Comparison of ENCODE assay signal across 11 mouse cellular contexts in genomic region chr13:6736984-6737566, GRCm38 (mm10).
A peak's percentile ranks its signal among the peaks of the same experiment; 100 is the strongest.
DNase-seq lines count a peak whose midpoint lies in the region; TF ChIP-seq lines count a peak whose summit lies in the region.
"Had no signal": no experiment of that assay in that cellular context is flagged by ENCODE, and none has a peak within 500 bp of the region (broad histone marks: within the 10 kb centered on the region; RNA-seq: fewer than 3 reads in every experiment).

No protein-coding gene starts in this region.

- DNase-seq in adrenal gland, postnatal 14 days = peak; percentile 6
- no peak for DNase-seq in adrenal gland, postnatal 4 days (ENCODE audit: low spot score in 2 of 2)
- DNase-seq in left cerebral cortex, adult 2 months (ENCODE audit: extremely low spot score in 1 of 2, low spot score in 2 of 2) = no peak
- no peak for DNase-seq in left cerebral cortex, adult 8-10 months (ENCODE audit: low spot score in 2 of 2)
- peak; percentile 18 for DNase-seq in ZHBTc4 (ENCODE audit: low read depth, low spot score)
- peak; percentile 22 for DNase-seq in mesoderm, embryonic 11.5 days (ENCODE audit: low read depth, low spot score)
- no peak for DNase-seq in gastrocnemius, adult 8-10 months (ENCODE audit: low spot score in 2 of 2)
- no peak for DNase-seq in neural tube, embryonic 10.5 days (ENCODE audit: extremely low spot score, low spot score)
- DNase-seq: liver, embryonic 13.5 days had no signal

- TF ChIP-seq CTCF in left cerebral cortex, adult 2 months (IDR thresholded peaks at IDR 0.05) = peak; percentile 45

- H3K4me3 ChIP-seq in left cerebral cortex, adult 2 months = no peak overlapping the region
- H3K4me3 ChIP-seq: heart, embryonic 13.5 days; liver, embryonic 13.5 days had no signal

- H3K27ac ChIP-seq in left cerebral cortex, adult 2 months = no peak overlapping the region
- H3K27ac ChIP-seq: heart, embryonic 13.5 days; liver, embryonic 13.5 days; macrophage had no signal

- intact Hi-C loops in left cerebral cortex, adult 2 months (cut with DNase I) = no loop called here

Comparison
In these comparisons a context has a peak if more than half of its experiments do, and no peak if none do; other contexts are left out.
1. DNase-seq: peak in adrenal gland, postnatal 14 days (single experiment), ZHBTc4 (single experiment) and mesoderm, embryonic 11.5 days (single experiment); none in adrenal gland, postnatal 4 days (0 of 2), left cerebral cortex, adult 2 months (0 of 2), left cerebral cortex, adult 8-10 months (0 of 2), gastrocnemius, adult 8-10 months (0 of 2) and neural tube, embryonic 10.5 days (single experiment).